Mouse (Mus musculus) A20 (cell line): Measurements from ENCODE around the gene Ttc16.

Experiments
- DNase-seq: peaks from one replicate; pipeline ENCODE4 v3.0.0-alpha.2; 2011; ENCODE audit warnings: low read depth, low spot score

The Ttc16 gene

DNA sequence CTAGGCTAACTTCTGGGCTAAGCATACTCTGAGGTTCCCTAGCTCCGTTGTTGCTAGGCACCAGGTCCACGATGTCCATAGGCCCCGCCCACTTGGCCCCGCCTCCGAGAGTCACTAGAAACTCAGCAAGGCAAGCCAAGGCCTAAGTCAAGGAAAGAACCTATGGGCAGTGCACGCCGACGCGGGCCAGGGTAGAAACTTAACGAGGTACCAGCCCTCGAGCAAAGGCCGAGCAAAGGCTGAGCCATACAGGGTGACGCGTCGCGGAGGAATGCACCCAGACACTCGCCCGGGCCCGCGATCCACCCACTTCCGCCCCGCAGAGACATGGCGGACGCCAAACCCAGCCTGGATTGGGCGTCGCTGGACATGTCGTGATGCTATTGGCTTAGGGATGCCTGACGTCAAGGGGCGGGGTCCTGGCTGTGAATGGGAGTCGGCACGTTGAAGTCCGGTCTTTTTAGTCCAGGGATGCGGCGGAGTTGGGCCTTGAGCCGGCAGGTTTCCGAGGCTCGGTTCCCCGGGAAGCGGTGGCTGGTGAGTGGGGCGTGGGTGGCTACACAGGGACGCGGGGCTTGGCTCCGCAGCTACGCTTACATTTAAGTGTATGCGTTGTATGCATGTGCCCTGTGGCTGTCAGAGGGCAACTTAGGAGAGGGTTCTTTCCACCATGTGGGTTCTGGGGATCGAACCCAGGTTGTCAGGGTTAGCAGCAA is at the start of gene Ttc16, which contains the start of gene Ptrh1:
Gene Ttc16 (minus strand): TSS at position 275 of the 716 bp plus-strand sequence.
Gene Ptrh1 (plus strand): TSS at position 428 of the 716 bp plus-strand sequence.
- peak; percentile 98 for DNase-seq

DNA sequence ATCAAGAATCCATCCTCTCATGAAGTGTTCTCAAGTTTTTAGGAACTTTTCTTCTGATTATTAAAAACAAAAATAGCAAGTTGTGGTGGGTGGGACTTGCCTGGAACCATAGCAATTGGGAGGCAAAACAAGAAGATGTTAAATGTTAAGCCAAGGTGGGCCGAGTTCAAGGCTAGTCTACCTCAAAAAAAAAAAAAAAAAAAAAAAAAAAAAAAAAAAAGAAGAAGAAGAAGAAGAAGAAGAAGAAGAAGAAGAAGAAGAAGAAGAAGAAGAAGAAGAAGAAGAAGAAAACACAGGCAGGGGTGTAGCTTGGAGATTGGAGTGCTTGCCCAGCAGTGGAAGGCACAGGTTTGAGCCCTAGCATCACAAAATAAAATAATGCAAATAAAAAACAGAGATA is 49.3 kb upstream of the Ttc16 start:
- no peak for DNase-seq

DNA sequence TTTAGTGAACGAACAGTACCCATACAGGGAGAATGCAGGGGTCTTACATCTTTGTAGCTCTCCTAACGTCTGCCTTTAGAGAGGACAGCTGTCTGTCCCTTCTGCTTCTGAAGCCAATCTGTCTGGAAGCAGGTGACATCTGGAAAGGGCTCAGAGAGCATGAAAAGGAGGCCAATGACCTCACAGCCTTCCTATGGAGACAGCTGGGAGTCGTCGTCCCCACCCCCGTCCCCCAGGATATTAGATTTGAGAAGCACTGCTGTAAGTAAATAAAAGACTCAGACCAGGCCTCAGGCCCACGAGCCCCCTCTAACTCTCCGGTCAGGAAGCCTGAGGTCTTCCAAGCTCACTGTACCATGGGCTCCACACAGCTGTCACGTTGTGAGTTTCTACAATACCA is 48.7 kb upstream of the Ttc16 start:
- DNase-seq, result peak; percentile 83

DNA sequence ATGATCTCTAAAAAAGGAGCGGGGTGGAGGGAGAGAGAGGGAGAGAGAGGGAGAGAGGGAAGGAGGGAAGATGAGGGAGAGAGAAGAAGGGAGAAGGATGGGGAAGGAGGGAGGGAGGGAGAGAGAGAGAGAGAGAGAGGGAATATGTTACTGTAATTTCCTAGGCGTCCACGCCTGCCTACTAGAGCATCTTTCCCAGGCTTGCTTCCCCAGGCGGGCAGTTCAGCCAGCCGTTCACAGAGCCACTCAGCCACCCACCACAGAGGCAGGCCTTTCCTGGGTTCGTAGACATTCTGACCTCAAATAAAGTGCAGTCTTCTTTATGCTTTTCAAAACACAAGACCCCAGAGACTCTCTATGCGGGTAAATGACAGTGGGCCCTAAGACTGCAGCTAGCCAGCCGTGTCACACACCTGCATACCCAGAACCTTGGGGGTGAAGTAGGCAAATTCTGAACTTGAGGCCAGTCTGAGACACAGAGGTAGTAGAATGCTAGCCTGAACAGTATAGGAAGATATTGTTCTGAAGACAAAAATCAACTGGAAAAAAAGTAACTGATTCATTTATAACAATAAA is 48.2 kb upstream of the Ttc16 start:
- DNase-seq, result peak; percentile 90

DNA sequence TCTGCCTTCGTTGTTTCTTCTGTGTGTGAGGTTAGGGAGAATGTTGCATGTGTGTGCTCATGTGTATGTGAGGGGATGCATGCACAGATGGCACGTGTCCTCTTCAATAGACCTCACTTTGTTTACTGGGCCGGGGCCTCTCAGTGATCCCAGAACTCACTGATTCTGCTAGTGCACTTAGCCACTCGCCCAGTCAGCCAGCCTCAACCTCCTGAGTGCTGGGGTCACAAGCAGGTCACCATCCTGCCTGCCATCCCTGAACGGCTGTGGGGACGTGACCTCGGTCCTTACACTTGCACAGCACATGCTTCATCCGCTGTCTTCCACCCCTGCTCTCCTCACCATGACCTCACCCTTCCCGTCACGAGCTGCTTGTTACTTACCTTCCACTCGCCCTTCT is 47.7 kb upstream of the Ttc16 start:
- DNase-seq, result peak; percentile 76

DNA sequence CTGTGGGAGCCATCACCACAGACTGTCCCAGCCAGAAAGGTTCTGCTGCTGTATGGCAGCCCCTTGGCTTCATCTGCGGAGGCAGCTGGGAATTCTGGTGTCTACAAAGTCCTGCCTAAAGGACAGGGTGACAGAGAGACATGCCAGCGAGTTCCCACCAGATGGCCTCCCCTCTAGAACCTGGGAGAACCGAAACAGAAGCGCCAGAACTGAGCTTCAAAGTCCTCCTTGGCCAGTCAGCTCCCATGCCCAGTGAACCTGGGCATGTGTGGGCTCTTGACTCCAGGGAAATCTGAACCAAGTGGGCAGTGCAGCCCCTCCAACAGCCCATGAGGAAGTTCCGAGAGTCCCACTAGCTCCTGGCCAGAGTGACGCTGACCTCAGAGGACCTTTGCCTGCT is 47.2 kb upstream of the Ttc16 start:
- DNase-seq, result no peak

DNA sequence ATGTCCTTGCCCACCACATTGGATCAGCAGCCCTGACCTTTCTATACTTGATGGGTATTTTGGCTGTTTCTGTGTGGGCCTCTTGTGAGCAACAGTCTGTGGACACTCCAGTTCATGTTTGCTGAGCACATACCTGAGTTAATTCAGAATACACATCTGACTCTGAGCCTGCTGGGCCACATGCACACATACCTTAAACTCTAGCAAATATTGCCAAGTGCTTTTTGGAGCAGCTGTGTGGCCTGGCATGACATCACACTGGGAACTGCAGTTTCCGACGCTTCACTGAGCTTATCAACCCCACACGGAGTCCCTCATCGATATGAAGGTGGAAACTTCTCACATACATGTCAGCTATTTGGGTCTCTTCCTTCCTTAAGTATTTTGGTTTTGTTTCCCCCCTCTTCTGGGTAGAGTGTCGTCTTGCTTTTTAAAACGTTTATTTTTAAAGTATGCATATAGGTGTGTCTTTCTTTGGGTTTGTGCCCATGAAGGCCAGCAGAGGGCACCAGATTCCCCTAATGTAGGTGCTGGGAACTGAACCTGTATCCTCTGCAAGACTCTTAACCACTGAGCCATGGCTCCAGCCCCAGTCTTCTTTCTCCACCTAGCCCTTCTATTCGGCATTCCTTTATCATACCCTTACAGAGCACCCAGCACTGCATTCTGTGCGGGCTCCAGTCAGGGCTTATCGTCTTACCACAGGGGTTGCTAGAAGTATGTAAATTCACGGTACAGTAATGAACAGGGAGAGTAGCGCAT is 45.8 kb upstream of the Ttc16 start:
- DNase-seq, result peak; percentile 75

DNA sequence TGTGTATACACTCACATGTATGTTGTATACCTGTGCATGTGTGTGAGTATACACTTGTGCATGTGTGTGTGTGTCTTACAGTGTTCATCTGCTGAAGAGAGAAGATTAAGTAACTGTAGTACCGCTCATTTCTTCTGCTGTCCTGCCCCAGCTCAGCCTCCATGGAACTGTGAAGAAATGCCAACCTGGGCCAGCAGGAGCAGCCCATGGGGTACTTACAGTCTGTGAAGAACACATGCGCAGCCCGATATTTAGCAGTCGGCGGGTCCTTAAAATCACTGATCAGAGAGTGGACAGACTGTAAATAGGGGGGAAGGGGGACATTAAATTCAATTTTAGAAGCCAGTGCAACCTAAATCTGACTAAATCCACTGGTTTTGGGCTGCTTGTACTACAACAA is 42.8 kb upstream of the Ttc16 start:
- DNase-seq, result no peak

DNA sequence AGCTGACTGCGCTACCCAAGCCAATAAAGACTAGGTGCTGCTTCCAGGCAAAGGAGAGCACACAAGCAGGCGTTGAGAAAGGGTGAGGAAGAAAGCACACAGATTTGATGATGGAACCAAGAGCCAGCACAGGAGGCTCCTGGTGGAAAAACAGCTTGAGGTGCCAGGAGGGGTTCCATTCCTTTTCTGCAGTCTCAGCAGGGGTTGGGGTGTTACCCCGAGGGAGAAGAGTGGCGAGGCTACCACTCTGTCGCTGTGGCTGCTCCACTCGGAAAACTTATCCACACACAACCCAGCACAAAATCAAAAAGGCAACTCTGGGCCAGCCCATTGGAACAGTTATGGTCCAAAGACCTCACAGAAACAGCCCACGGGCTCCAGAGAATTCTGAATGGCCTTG is 42.2 kb upstream of the Ttc16 start:
- DNase-seq, result no peak

DNA sequence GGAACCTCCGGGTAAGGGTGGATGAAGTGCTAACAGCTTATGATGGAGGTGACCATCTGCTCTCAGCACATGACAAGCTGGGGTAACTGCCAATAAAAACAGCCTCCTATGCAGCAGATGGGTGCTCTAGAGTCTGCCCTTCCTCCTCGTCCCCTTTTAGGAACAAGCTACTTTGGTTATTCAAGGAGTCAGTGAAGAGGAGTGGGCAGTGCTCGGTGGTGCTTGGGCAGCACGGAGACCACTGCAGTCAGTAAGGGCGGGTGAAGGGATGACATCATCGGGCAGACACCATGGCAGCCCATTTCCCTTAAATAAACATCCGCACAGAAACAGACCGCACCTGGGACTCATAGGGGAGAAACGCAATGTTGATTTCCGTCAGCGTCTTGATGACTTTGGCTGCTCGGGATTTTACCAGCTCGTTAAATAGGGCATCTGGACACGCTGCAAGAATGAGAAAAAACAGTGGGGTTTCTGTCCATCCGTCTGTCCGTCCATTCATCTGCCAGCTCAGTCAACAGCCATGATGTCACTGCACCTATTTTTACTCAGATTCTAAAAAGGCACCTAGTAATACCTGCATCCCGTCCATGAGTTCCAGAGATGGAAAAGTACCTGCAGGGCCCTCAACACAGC is 41.6 kb upstream of the Ttc16 start:
- DNase-seq, result no peak

DNA sequence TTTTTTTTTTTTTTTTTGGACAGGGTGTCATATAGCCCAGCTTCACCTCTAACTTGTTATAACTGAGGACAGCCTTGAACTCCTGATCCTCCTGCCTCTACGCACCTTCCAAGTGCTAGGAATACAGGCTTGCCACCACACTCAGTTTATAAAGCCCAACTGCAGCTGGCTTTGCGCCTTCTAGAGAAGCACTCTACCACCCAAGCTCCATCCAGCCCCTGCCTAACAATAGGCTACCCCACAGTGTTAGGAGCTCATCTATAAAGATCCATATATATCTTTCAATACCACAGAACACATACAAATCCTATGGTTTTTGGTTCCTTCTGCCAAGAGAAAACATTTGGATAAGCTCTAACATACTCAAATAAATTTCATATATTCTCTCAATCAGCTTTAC is 41.1 kb upstream of the Ttc16 start:
- no peak for DNase-seq

DNA sequence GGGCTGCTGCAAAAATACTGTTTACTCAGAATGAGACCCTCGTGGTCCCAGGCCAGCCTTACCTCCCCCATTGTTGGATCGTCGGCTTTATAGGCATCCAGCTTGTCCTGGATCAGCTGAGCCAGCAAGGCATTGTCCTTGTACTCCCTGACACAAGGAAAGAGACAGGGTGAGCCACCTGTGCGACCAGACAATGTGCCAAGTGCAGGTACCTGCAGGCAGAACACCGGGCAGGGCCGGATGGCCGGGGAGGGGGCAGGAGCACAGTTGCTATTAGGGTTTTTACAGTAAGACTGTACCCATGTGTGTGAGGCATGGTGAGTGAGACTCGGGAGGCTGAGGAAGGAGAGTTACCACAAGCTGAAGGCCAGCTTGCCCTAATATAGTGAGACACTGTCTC is 36.5 kb upstream of the Ttc16 start:
- no peak for DNase-seq

DNA sequence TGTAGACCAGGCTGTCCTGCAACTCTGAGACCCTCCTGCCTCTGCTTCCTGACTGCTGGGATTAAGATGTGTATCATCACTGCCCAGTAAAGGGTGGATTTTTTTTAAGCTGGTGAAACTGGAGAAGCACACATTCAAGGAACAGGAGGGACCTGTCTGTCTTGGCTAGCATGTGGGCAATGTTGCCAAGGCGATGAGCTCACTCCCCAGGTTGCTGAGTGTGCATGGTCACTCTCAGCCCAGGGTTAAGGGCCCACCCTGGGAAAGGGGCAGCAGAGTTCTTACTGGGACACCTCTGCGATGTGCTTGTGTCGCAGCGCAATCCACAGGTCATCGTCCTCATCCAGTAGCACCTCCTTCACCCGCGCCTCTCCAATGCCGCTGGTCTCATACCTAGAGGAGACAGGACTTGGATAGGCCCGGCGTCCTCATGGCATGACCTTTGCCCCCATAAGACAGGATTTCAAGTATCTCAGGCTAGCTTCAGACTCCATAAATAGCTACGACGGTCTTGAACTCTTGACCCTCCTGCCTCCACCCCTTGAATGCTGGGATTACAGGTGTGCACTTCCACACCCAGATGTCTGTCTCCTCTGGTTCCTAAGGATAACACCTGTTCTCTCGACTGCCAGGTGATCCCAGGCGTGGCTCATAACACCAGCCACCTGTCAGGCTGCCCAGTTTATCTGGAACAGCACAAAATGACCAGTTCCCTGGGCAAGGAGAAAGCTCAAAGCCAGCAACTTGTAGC is 33.6 kb upstream of the Ttc16 start:
- DNase-seq, result no peak

DNA sequence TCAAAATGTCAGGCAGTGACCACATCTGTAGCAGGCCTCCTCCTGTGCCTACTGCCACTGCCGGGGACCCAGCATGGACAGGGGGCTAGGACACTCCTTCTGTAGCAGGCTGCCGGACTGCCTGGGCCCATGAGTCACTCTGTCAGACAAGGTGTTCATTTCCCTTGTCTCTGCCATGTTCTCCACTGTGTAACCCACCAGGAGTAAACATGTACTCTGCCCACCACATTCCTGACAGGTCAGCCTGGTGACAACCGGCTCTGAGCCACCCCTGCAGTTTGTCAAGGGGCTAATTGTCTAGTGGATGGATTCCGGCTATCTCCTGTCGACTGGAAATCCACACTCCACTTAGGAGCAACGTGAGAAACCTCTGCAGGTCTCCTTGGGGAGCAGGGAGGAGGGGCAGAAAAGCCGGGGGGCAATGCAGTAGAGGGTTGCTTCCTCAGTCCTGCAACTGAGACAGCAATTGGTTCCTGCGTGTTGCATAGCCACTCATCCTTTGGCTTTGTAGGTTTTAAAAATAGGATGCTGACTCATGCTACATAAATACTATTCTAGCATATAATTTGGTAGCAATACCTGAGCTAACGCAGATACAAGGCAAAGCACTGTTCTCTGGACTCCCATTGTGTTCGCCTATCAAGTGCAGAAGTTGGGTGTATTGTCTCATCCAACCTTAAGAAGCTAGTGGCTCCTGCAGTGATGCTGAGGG is 23.0 kb upstream of the Ttc16 start:
- no peak for DNase-seq

DNA sequence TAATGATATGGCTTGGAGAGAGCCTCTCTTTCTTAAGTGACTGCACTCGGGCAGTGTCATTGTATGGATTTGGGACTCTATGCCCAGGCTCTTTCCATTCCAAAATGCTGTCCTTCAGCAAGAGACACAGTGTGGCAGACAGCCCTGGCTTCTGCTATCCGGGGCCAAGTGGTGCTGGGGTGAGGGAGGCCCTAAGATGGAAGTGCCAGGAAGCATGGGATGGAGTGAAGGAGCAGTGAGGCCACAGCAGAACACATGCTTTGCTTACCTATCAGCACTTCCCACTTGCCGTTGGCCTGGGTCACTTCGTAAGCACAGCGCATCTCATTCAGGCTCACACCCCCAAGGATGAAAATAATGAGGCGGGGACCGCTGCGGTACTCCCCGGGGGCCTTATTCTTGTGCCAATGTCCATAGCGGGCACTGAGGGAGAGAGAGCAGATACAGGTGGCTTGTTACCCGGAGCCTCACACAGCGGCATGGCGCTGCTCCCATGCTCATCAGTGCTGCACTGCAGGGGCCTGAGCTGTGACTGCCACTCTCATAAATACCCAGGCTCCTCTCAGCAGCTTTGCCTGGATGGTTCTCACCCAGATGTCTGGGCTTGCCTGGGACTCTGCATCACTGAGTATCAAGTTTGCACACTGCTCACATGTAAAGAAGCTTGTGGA is 20.4 kb upstream of the Ttc16 start:
- DNase-seq, result no peak

DNA sequence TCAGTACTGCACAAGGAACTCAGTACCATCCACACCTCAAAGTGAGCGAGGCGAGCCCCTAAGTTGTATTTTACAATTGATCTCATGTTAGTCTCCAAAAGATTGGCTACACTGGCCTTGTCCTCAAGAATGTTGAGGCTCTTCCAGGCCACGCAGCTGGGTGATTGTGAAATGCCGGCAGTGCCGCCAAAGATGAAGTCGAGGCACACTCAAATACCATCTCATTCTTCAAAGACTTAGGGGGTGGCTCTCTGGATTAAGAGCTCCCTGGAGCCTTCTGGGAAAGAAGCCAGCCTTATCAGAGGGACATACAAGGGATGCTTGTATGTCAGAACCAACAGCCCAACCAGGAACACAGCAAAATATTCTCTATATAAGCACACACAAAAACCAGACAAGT is 15.9 kb upstream of the Ttc16 start:
- no peak for DNase-seq

DNA sequence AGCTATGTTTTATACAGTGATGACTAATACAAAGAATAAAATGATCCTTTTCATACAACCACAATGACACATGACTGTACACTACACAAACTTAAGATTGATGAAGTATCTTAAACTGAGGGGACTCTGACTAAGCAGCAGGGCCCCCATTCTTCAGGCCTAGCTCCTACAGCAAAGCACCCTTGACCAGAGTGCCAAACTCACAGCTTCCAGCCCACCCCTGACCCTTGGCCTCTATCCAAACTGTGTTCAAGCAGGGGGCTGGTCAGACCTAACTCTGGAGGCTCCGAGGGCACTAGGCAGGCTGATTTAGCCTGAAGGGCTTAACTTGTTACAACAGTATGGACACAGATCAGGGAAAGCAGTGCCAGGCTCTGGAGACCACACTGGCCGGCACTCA is 13.1 kb upstream of the Ttc16 start:
- no peak for DNase-seq

DNA sequence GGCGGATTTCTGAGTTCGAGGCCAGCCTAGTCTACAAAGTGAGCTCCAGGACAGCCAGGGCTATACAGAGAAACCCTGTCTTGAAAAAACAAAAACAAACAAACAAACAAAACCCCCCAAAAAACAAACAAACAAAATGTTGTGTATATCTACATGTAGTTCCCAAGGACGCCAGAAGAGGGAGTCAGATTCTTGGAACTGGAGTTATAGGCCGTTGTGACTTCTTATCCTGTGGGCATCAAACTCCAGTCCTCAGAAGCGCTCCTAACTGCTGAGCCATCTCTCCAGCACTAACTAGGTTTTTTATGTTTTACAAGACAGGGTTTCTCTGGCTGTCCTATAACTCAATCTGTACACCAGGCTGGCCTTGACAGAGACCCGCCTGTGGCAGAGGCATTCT is 11.7 kb upstream of the Ttc16 start:
- DNase-seq, result peak; percentile 43

DNA sequence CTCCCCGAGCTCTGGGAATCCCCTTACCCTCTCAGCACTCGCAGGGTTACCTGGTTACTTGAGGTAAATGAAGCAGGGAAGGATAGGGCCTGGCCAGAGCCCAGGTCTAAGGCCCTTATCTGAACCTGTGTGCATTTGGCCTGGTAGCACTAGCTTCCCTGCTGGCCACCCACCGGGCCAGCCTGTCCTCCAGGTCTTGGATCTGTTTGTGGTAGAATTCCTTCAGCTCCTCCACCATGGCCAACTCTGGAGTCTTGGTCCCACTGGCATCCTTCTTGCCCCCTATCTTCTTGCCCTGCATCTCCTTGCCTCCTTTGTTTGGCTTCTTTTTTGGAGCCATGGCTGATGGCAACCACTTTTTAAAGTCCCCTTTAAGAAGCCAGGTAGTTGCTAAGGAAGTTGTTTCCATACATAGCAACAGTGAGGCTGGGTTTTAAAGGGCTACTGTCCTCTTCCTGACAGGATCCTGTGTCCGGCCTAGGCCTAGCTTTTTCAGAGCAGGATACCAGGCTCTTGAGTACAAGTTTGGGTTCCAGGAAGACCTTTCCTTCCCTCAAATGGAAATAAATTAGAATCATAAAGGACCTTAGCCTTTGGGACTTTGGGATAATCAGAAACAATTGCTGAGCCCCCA is 8.7 kb upstream of the Ttc16 start, which contains the start of gene Cfap157:
Gene Cfap157 (minus strand): TSS at position 381 of the 634 bp plus-strand sequence.
- no peak for DNase-seq

DNA sequence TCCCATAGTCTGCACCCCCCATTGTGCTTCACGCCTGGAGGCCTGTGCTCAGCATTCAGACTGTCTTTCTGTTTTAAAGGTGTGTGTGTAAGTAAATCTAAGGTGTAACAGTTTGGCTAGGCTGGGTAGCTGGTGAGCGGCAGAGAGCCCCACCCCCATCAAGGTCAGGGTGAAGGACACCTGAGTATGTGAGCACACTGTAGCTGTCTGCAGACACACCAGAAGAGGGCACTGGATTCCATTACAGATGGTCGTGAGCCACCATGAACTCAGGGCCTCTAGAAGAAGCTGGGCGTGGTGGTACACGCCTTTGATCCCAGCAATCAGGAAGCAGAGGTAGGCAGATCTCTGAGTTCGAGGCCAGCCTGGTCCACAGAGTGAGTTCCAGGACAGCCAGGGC is 6.3 kb upstream of the Ttc16 start:
- DNase-seq, result no peak
